In genomic region chr5:33934877-33935276, GRCm38 (mm10) we compare ENCODE assay signal across 9 mouse cellular contexts. TPM values are rescaled to one million over a fixed set of nuclear protein-coding genes. Genes with fewer than 3 reads are reported as not detected.
A peak's percentile ranks its signal among the peaks of the same experiment; 100 is the strongest.
DNase-seq lines count a peak whose midpoint lies in the region; ATAC-seq and TF ChIP-seq lines count a peak whose summit lies in the region.
"Had no signal": no experiment of that assay in that cellular context is flagged by ENCODE, and none has a peak within 500 bp of the region (broad histone marks: within the 10 kb centered on the region; RNA-seq: fewer than 3 reads in every experiment).

No protein-coding gene starts in this region.

- peak overlapping the region; percentile 66 for H3K4me2 ChIP-seq in forebrain, embryonic 16.5 days (ENCODE audit: low read length)
- peak overlapping the region; percentile 93 for H3K4me2 ChIP-seq in liver, embryonic 14.5 days (ENCODE audit: low read depth)

- DNase-seq in heart, embryonic 10.5 days (ENCODE audit: low spot score), result no peak
- no peak for DNase-seq in heart, postnatal 36 days
- no peak for DNase-seq in liver, embryonic 14.5 days (ENCODE audit: low read depth in 3 of 3, low spot score in 3 of 3)
- no peak for DNase-seq in adrenal gland, postnatal 14 days
- DNase-seq in adrenal gland, adult 18-20 months (ENCODE audit: low spot score in 2 of 2), result no peak
- DNase-seq in cerebellum, adult 11-12 months, result no peak

- no peak overlapping the region for H3K27ac ChIP-seq in heart, embryonic 10.5 days
- no peak overlapping the region for H3K27ac ChIP-seq in forebrain, embryonic 16.5 days (ENCODE audit: low read length)
- H3K27ac ChIP-seq in liver, embryonic 14.5 days, result peak overlapping the region; percentile 40

- H3K4me1 ChIP-seq in heart, embryonic 10.5 days, result peaks cover 20% of the 10 kb centered on the region
- peaks cover 25% of the 10 kb centered on the region for H3K4me1 ChIP-seq in forebrain, embryonic 16.5 days (replicated peaks; ENCODE audit: control insufficient read depth, insufficient read depth, low read length)
- H3K4me1 ChIP-seq in liver, embryonic 14.5 days (replicated peaks; ENCODE audit: control insufficient read depth in 2 of 2, insufficient read depth in 2 of 2, low read length in 1 of 2), result peaks cover 21 to 22% of the 10 kb centered on the region in 2 experiments

- H3K9ac ChIP-seq in forebrain, embryonic 16.5 days (replicated peaks; ENCODE audit: low read depth, low read length), result no peak overlapping the region
- peak overlapping the region; percentile 52 for H3K9ac ChIP-seq in liver, embryonic 14.5 days (replicated peaks)

- H3K4me3 ChIP-seq in heart, embryonic 10.5 days, result peak overlapping the region; percentile 83
- peak overlapping the region; percentile 68 for H3K4me3 ChIP-seq in C2C12 (ENCODE audit: insufficient read depth, poor library complexity, severe bottlenecking)
- H3K4me3 ChIP-seq in forebrain, embryonic 16.5 days (replicated peaks; ENCODE audit: low read length), result peak overlapping the region; percentile 96
- peak overlapping the region; percentile 82 to 83 for H3K4me3 ChIP-seq in liver, embryonic 14.5 days (ENCODE audit: insufficient read depth in 1 of 2, low read depth in 2 of 2, low read length in 2 of 2)

- no peak for TF ChIP-seq EP300 in liver, embryonic 14.5 days (IDR thresholded peaks at IDR 0.05; ENCODE audit: low read depth)

- H3K36me3 ChIP-seq in heart, embryonic 10.5 days, result peaks cover 47% of the 10 kb centered on the region
- H3K36me3 ChIP-seq in C2C12 (ENCODE audit: control insufficient read depth, insufficient read depth), result peaks cover 15% of the 10 kb centered on the region
- peaks cover 7% of the 10 kb centered on the region for H3K36me3 ChIP-seq in forebrain, embryonic 16.5 days (ENCODE audit: control insufficient read depth, insufficient read depth)
- peaks cover 6% of the 10 kb centered on the region for H3K36me3 ChIP-seq in liver, embryonic 14.5 days (replicated peaks; ENCODE audit: control insufficient read depth, insufficient read depth, low read depth)

- peaks cover 67% of the 10 kb centered on the region for H3K79me2 ChIP-seq in C2C12 (ENCODE audit: control insufficient read depth, insufficient read depth)

- intact Hi-C loops in heart, postnatal 36 days (cut with DNase I), result loop anchor here (5.0 to 10.0 kb wide), 6 partner anchors 113 to 730 kb away; partner anchors contain the start of genes Grk4, Letm1, Mxd4 and Nop14

- 79% methylated on average over 7 of the region's 7 CpGs for WGBS in heart, embryonic 10.5 days
- 81% methylated on average over 7 of the region's 7 CpGs for WGBS in forebrain, embryonic 16.5 days
- WGBS in liver, embryonic 14.5 days (ENCODE audit: insufficient replicate concordance), result 42% methylated on average over 7 of the region's 7 CpGs

- no peak for TF ChIP-seq CTCF in C2C12 (IDR thresholded peaks at IDR 0.05; ENCODE audit: control insufficient read depth, insufficient read depth, insufficient read length)
- TF ChIP-seq CTCF in liver, embryonic 14.5 days (IDR thresholded peaks at IDR 0.05; ENCODE audit: low read depth), result no peak

- peaks cover 57% of the 10 kb centered on the region for H3K79me3 ChIP-seq in C2C12 (ENCODE audit: low read depth)

- ATAC-seq in forebrain, embryonic 16.5 days, result no peak
- no peak for ATAC-seq in liver, embryonic 14.5 days (ENCODE audit: insufficient read depth)

- H3K9me3 ChIP-seq in heart, embryonic 10.5 days, result peaks cover 2% of the 10 kb centered on the region; the same call in 1 of the 2 replicates
- H3K9me3 ChIP-seq in forebrain, embryonic 16.5 days (ENCODE audit: control insufficient read depth, low read length), result no peaks in the 10 kb centered on the region
- no peaks in the 10 kb centered on the region; the same call in 1 of the 2 replicates for H3K9me3 ChIP-seq in liver, embryonic 14.5 days (ENCODE audit: control insufficient read depth, low read length)

- no peak overlapping the region for H3ac ChIP-seq in C2C12 (ENCODE audit: control insufficient read depth, insufficient read length, low read depth)

- H3K27me3 ChIP-seq in heart, embryonic 10.5 days (ENCODE audit: insufficient read depth, poor library complexity, severe bottlenecking), result no peaks in the 10 kb centered on the region
- H3K27me3 ChIP-seq in C2C12 (ENCODE audit: control insufficient read depth, insufficient read depth, insufficient read length), result no peaks in the 10 kb centered on the region
- H3K27me3 ChIP-seq in forebrain, embryonic 16.5 days (replicated peaks; ENCODE audit: control insufficient read depth, insufficient read depth, low read length), result no peaks in the 10 kb centered on the region
- H3K27me3 ChIP-seq in liver, embryonic 14.5 days (ENCODE audit: control insufficient read depth, insufficient read depth, low read length), result no peaks in the 10 kb centered on the region

TF ChIP-seq in C2C12, 6 proteins besides CTCF, POLR2A, EP300 and RAD21:
- TF ChIP-seq MYOG (IDR thresholded peaks at IDR 0.05; ENCODE audit: control insufficient read depth, extremely low read depth, insufficient read length) (no peak), USF1 (IDR thresholded peaks at IDR 0.05; ENCODE audit: low read depth) (no peak), CEBPB (IDR thresholded peaks at IDR 0.05; ENCODE audit: low read depth) (no peak), MYOD1 (IDR thresholded peaks at IDR 0.05; ENCODE audit: control insufficient read depth, insufficient read length, low read depth) (no peak), FOSL1 (IDR thresholded peaks at IDR 0.05; ENCODE audit: insufficient read depth, low read length, poor library complexity, severe bottlenecking) (no peak), MAX (IDR thresholded peaks at IDR 0.05) (no peak)

RNA-seq across cellular contexts. Expression of gene Nelfa, which starts 1.3 kb away (rescaled TPM):
- polyA plus RNA-seq in heart, embryonic 10.5 days (2016; fragmentation: Nextera tagmentation; extraction: Ambion mirVana), result 46.0 and 62.2 TPM in 2 replicates
- 10 to 100 TPM in 1 of 2 experiments, 1 to 10 TPM in 1; 9.8 to 10.1 TPM for total RNA-seq in heart, postnatal 36 days (2021)
- polyA plus RNA-seq in C2C12 (2012; fragmentation: generic; extraction: Trizol), result 24.2 TPM
- polyA plus RNA-seq in forebrain, embryonic 16.5 days (2015; fragmentation: Nextera tagmentation; extraction: Ambion mirVana), result 45.3 and 47.5 TPM in 2 replicates
- polyA plus RNA-seq in liver, embryonic 14.5 days (2012; rRNA removed), result 20.2 and 22.6 TPM in 2 replicates
- polyA plus RNA-seq in liver, embryonic 14.5 days (2014; fragmentation: Nextera tagmentation; extraction: Ambion mirVana), result 21.3 and 24.1 TPM in 2 replicates
- 18.3 and 23.0 TPM in 2 replicates for total RNA-seq in adrenal gland, postnatal 14 days (2021)
- 10 to 100 TPM; 17.9 to 19.9 TPM for total RNA-seq in adrenal gland, adult 18-20 months (2021)

RNA-seq across cellular contexts. Expression of gene Gm1673, which starts 48.4 kb away (rescaled TPM):
- 82.7 and 88.8 TPM in 2 replicates for polyA plus RNA-seq in heart, embryonic 10.5 days (2016; fragmentation: Nextera tagmentation; extraction: Ambion mirVana)
- total RNA-seq in heart, postnatal 36 days (2021), result 1 to 10 TPM; 1.9 to 3.8 TPM
- polyA plus RNA-seq in C2C12 (2012; fragmentation: generic; extraction: Trizol), result 5.3 TPM
- 435 and 524 TPM in 2 replicates for polyA plus RNA-seq in forebrain, embryonic 16.5 days (2015; fragmentation: Nextera tagmentation; extraction: Ambion mirVana)
- 2.6 and 3.4 TPM in 2 replicates for polyA plus RNA-seq in liver, embryonic 14.5 days (2012; rRNA removed)
- polyA plus RNA-seq in liver, embryonic 14.5 days (2014; fragmentation: Nextera tagmentation; extraction: Ambion mirVana), result 1.7 and 2.7 TPM in 2 replicates
- 10.8 and 19.4 TPM in 2 replicates for total RNA-seq in adrenal gland, postnatal 14 days (2021)
- 10 to 100 TPM; 21.1 to 39.7 TPM for total RNA-seq in adrenal gland, adult 18-20 months (2021)
- total RNA-seq: neutrophil, adult 5-6 weeks had no signal

Comparison
In these comparisons a context has a peak if more than half of its experiments do, and no peak if none do; other contexts are left out.
1. RNA of gene Gm1673, which starts 48.4 kb away (polyA plus RNA-seq): 435 to 524 TPM in forebrain, embryonic 16.5 days and 82.7 to 88.8 TPM in heart, embryonic 10.5 days; 5.3 TPM in C2C12 (single experiment) and 1.7 to 3.4 TPM in liver, embryonic 14.5 days; every median in the first group is over 10 times any median in the second.
2. Peak in every context shown above with its lines, with median percentiles within 50 percentile points of each other: H3K4me3 ChIP-seq.